Mouse (Mus musculus) midbrain, embryonic 12.5 days (tissue): Measurements from ENCODE around the gene Zfp52. TPM values are rescaled to one million over a fixed set of nuclear protein-coding genes. Genes with fewer than 3 reads are reported as not detected.
A peak's percentile ranks its signal among the peaks of the same experiment; 100 is the strongest.

ENCODE experiments used
- ATAC-seq: fragments of 200-750 bp; cut with Nextera tagmentation; 2 replicates; pipeline ENCODE4 v1.8.0; 2017; ENCODE audit warnings: low read depth, moderate TSS enrichment, moderate library complexity; ENCODE audit not compliant: low FRiP score
- H3K27ac ChIP-seq: fragments of 300-500 bp; sonication (generic); replicated peaks from 2 replicates; pipeline ENCODE4 v1.5.1; 2016; ENCODE audit warnings: mild to moderate bottlenecking
- H3K27me3 ChIP-seq: fragments of 300-500 bp; sonication (generic); 2 replicates; pipeline ENCODE4 v1.6.1; 2016; ENCODE audit warnings: mild to moderate bottlenecking
- H3K36me3 ChIP-seq: fragments of 300-500 bp; sonication (generic); 2 replicates; pipeline ENCODE4 v1.6.1; 2016
- H3K4me1 ChIP-seq: fragments of 300-500 bp; sonication (generic); 2 replicates; pipeline ENCODE4 v1.6.1; 2016
- H3K4me2 ChIP-seq: fragments of 300-500 bp; sonication (generic); replicated peaks from 2 replicates; pipeline ENCODE4 v1.6.1; 2016; ENCODE audit warnings: mild to moderate bottlenecking, moderate library complexity
- H3K4me3 ChIP-seq: fragments of 300-500 bp; sonication (generic); 2 replicates; pipeline ENCODE4 v1.5.1; 2016; ENCODE audit warnings: mild to moderate bottlenecking
- H3K9ac ChIP-seq: fragments of 300-500 bp; sonication (generic); replicated peaks from 2 replicates; pipeline ENCODE4 v1.6.1; 2016; ENCODE audit warnings: mild to moderate bottlenecking, moderate library complexity
- H3K9me3 ChIP-seq: fragments of 300-500 bp; sonication (generic); 2 replicates; pipeline ENCODE4 v1.6.1; 2016; ENCODE audit warnings: mild to moderate bottlenecking
- WGBS: fragments of 180-500 bp; shearing (Covaris S2); methylation state at CpG from one replicate; pipeline ENCODE4 v1.1.7; 2016; 5-methylcytosine and 5-hydroxymethylcytosine counted together
- polyA plus RNA-seq: library from polyadenylated mRNA; unstranded; fragments of >200 nt; fragmentation: Nextera tagmentation; extraction: Ambion mirVana; gene quantifications from 2 replicates; pipeline ENCODE4 v1.2.1, GENCODE M21; 2016

The Zfp52 gene
- 2.0 TPM in 2 replicates for polyA plus RNA-seq

DNA sequence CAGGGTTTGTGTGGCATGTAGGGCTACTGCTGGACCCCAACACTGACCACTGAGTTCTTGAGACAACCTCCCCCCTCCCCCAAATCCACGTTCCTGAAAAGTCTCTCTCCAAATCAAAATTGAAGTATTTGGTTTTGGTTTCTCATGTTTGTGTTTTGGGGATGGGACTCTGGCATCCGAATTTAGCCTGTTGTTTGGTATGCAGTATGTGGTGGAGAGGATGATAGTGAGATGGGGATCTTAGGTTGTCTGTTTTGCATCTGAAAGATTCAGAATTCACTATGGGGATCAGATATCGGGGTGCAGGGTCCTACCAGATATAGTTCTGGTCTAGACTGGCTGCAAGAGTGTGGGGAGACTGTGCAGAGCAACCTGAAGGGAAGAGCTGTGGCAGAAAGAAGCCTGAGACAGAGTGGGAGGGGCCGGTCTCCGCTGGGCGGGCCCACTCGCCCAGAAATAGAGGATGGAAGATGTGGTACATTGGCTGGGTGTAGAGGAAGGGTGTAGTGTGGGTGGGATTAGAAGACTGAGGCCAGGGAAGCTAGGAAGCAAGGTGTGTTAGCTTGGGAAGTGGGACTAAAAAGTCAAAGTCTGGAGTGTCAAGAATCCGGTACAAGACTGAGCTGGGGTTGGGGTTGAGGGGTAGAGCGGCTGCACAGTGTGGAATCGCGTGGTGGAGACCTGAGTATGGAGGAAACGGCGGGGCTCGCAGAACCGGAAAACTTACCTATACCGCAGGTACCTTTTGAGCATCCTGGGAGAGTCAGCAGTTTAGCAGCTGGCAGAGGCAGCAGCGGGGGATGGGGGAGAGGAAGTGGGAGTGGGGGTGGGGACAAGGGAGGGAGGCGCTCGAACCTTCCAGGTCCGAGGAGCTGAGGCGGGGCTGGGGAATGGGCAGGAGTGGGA, at the start of gene Zfp52:
Gene Zfp52 (plus strand): TSS at position 444 of the 906 bp plus-strand sequence.
- no peaks in the 10 kb centered on the region for H3K9me3 ChIP-seq
- no peaks in the 10 kb centered on the region for H3K27me3 ChIP-seq
- H3K4me1 ChIP-seq = peaks cover 15% of the 10 kb centered on the region
- H3K4me2 ChIP-seq = peak within 1 kb of the TSS; percentile 58
- H3K36me3 ChIP-seq = no peaks in the 10 kb centered on the region
- peak within 1 kb of the TSS; percentile 59 for H3K9ac ChIP-seq
- 5% methylated on average over 21 of the region's 21 CpGs for WGBS
- ATAC-seq = peak; percentile 39
- H3K27ac ChIP-seq = no peak within 1 kb of the TSS
- H3K4me3 ChIP-seq = peak within 1 kb of the TSS; percentile 39

DNA sequence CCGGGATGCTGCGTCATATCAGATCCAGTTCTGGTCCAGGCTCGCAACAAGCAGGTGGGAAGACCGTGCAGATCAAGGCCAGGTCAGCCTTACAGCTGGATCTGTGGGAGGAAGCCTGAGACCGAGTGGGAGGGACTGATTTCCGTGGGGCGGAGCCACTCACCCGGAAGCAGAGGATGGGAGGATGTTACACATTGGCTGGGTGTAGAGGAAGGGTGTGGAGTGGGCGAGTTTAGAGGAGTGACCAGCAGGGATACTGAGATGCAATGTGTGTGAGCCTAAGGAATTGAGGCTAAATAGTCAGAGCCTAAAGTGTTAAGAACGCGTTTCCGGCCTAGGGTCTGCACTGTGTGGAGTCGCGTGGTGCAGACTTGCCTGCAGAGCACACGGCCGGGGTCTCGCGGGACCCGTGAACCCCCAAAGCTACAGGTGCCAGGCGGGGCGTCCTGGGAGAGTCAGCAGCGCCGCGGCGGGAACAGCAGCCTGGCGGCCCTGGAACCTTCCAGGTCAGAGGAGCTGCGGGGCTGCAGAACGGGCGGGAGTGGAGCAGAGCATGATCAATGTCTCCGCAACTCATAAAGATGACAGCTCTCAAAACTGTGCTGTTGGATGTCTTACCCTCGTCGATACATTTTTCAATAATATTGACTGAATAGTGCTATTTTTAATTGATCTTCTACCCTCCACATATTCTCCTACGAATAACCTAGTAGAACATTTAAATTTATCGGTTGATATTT, 46.4 kb upstream of the Zfp52 start, which contains the start of gene Zfp53:
Gene Zfp53 (plus strand): TSS at position 239 of the 740 bp plus-strand sequence.
- H3K36me3 ChIP-seq = 0 out of 2 replicates have a peak, but pooled peaks cover 4% of the 10 kb centered on the region
- peak within 1 kb of the TSS; percentile 66 for H3K9ac ChIP-seq
- peak within 1 kb of the TSS; percentile 81 for H3K4me3 ChIP-seq
- no peaks in the 10 kb centered on the region for H3K9me3 ChIP-seq
- H3K27me3 ChIP-seq = no peaks in the 10 kb centered on the region
- H3K27ac ChIP-seq = peak within 1 kb of the TSS; percentile 58
- ATAC-seq = peak; percentile 100
- peaks cover 8% of the 10 kb centered on the region for H3K4me1 ChIP-seq
- WGBS = 2% methylated on average over 34 of the region's 34 CpGs
- H3K4me2 ChIP-seq = peak within 1 kb of the TSS; percentile 68

DNA sequence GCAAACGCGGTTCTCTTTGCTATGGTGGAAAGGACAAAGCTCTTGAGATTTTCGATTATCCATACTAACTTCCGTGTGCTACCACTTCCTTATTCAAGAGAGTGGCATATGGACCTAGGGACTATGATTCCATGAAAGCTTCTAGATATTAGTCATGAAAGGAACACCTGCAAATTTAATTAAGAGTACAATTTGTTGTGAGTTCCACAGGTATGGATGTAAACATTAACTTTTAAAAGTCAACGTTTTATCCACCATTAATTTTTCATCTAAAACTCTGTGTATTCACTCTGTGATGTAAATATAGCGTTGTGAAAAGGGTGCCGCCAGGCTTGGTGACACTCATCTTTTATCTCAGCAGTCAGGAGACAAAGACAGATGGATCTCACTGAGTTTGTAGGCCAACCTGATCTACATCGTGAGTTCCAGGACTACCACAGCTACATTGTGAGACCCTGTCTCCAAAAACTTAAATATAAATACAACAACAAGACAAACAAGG, 45.8 kb upstream of the Zfp52 start:
- Histone ChIP-seq H3K4me3 (peak overlapping the region; percentile 81), H3K4me1 (peaks cover 8% of the 10 kb centered on the region), H3K9me3 (no peaks in the 10 kb centered on the region), H3K36me3 (0 out of 2 replicates have a peak, but pooled peaks cover 4% of the 10 kb centered on the region), H3K27me3 (no peaks in the 10 kb centered on the region), H3K27ac (no peak overlapping the region), H3K9ac (peak overlapping the region; percentile 66; the same call in 1 of the 2 replicates), H3K4me2 (peak overlapping the region; percentile 68)
- 22% methylated on average over 8 of the region's 8 CpGs for WGBS
- no peak for ATAC-seq

DNA sequence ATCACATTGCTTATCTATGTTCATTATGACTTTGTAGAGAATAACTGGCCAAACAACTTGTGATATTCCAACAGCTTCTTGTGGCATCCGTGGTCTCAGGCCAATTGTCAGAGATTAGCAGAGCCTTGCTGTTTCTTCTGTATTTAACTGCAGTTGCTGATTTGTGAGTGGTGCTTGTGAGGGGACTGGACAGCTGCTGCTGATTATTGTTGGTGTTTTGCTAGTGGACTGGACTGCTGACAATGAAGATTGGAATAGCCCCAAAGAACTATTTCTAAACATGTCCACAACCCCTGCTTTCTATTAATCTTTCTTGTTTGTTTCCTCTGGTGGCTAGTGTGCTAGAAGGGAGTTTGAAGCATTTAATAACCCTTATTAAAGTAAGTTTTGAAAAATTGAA, 34.0 kb upstream of the Zfp52 start:
- Histone ChIP-seq H3K9me3 (no peaks in the 10 kb centered on the region), H3K4me2 (no peak overlapping the region), H3K27ac (no peak overlapping the region), H3K36me3 (peaks cover 10% of the 10 kb centered on the region; the same call in 1 of the 2 replicates), H3K4me3 (no peak overlapping the region), H3K27me3 (no peaks in the 10 kb centered on the region), H3K4me1 (no peaks in the 10 kb centered on the region), H3K9ac (no peak overlapping the region)
- WGBS = 82% methylated on average over 1 of the region's 1 CpGs
- ATAC-seq = no peak

DNA sequence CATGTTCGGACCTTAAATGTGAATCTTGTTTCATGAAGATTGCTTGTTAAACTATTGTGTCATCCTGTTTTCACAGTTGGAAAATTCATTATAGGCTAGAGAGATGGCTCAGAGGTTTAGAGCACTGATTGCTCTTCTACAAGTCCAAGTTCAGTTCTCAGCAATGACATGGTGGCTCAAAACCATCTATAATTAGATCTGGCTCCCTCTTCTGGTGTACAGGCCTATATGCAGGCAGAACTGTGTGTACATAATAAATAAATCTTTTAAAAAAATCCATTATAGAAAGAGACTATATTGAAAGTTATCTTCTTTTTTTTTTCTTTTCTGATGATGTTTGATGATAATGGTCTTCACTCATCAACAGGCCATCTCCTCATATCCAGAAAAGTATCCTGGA, 30.8 kb upstream of the Zfp52 start:
- Histone ChIP-seq H3K4me2 (no peak overlapping the region), H3K9ac (no peak overlapping the region), H3K4me1 (no peaks in the 10 kb centered on the region), H3K9me3 (no peaks in the 10 kb centered on the region), H3K27me3 (no peaks in the 10 kb centered on the region), H3K36me3 (peaks cover 22% of the 10 kb centered on the region), H3K27ac (no peak overlapping the region), H3K4me3 (no peak overlapping the region)
- WGBS = 100% methylated on average over 1 of the region's 1 CpGs
- ATAC-seq = no peak

DNA sequence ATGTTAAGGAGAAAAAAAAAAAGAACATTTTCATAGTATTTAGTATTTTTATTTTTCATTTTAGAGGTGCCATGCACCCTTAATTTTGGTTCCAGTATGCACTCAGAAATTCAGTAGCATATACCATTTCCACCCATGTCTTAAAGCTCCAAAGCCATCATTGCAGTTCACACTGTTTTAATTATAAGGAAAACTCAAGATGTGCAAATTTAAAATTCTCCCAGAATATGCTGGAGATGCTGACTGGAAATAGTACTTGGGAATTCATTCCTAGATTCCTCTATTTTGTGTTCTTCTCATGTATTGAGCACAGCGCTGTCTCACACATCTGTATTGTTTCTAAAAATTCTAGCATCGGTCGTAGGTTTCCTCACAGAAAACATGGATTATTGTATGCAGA, 29.1 kb upstream of the Zfp52 start:
- H3K27me3 ChIP-seq = no peaks in the 10 kb centered on the region
- peaks cover 22% of the 10 kb centered on the region for H3K36me3 ChIP-seq
- no peaks in the 10 kb centered on the region for H3K4me1 ChIP-seq
- H3K9me3 ChIP-seq = no peaks in the 10 kb centered on the region
- no peak for ATAC-seq
- no peak overlapping the region for H3K27ac ChIP-seq
- 96% methylated on average over 3 of the region's 3 CpGs for WGBS
- H3K4me3 ChIP-seq = no peak overlapping the region
- no peak overlapping the region for H3K9ac ChIP-seq
- no peak overlapping the region for H3K4me2 ChIP-seq

DNA sequence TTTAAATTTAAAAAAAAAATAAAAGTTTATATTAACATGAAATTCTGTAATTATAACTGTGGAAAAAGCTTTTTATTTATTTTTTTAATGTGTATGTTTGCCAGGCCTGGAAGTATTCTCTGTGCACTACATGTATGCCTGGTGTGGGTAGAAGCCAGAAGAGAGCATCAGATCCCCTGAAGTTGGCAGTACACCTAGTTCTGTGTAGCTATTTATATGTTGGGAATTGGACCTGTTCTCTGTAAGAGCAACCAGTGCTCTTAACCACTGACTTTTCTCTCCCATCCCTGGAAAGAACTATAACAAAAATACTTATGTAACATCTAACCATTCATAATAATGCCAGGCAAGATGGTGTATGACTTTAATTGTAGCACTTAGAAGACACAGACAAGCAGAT, 25.6 kb upstream of the Zfp52 start:
- Histone ChIP-seq H3K4me3 (no peak overlapping the region), H3K36me3 (peaks cover 22% of the 10 kb centered on the region), H3K9me3 (no peaks in the 10 kb centered on the region), H3K9ac (no peak overlapping the region), H3K4me2 (no peak overlapping the region), H3K4me1 (no peaks in the 10 kb centered on the region), H3K27me3 (no peaks in the 10 kb centered on the region), H3K27ac (no peak overlapping the region)
- no peak for ATAC-seq

DNA sequence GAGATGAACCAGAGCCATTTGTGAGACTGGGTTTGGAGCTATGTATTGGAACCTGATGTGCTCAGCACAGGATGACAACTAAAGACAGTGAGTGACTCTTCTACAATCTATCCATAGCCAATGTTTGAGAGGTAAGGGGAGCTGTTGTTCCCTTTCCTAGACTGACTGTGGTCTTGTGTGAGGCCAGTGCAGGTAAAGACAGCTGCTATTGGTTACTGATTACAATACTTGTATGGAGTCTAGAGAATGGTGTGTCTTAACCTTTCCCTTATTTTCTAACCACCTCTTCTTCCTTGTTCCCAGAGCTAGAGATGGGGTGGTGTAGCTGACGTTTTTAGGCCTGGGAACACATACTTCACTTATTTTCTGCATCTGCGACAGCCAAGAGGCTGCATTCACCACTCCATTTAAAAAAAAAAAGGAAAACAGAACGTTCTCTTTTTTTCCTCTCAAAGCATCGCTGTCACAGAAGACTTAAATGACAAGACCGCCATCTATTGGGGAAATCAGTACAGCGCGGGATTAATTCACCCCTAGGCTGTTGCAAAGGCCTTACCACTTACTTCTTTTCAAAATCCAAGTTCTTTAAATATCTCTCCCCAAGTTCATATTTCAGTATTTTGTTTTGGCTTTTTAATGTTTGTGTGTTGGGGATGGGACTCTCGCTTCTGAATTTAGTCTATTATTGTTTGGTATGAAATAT, 19.8 kb upstream of the Zfp52 start:
- no peaks in the 10 kb centered on the region for H3K27me3 ChIP-seq
- ATAC-seq = 0 out of 2 replicates have a peak, but pooled peaks have one; percentile 11
- H3K9me3 ChIP-seq = no peaks in the 10 kb centered on the region
- H3K4me3 ChIP-seq = peak overlapping the region; percentile 55; the same call in 1 of the 2 replicates
- H3K27ac ChIP-seq = peak overlapping the region; percentile 30; the same call in 1 of the 2 replicates
- peaks cover 4% of the 10 kb centered on the region for H3K4me1 ChIP-seq
- H3K36me3 ChIP-seq = no peaks in the 10 kb centered on the region
- H3K9ac ChIP-seq = no peak overlapping the region; the same call in 1 of the 2 replicates
- H3K4me2 ChIP-seq = peak overlapping the region; percentile 76
- WGBS = 3% methylated on average over 8 of the region's 8 CpGs

DNA sequence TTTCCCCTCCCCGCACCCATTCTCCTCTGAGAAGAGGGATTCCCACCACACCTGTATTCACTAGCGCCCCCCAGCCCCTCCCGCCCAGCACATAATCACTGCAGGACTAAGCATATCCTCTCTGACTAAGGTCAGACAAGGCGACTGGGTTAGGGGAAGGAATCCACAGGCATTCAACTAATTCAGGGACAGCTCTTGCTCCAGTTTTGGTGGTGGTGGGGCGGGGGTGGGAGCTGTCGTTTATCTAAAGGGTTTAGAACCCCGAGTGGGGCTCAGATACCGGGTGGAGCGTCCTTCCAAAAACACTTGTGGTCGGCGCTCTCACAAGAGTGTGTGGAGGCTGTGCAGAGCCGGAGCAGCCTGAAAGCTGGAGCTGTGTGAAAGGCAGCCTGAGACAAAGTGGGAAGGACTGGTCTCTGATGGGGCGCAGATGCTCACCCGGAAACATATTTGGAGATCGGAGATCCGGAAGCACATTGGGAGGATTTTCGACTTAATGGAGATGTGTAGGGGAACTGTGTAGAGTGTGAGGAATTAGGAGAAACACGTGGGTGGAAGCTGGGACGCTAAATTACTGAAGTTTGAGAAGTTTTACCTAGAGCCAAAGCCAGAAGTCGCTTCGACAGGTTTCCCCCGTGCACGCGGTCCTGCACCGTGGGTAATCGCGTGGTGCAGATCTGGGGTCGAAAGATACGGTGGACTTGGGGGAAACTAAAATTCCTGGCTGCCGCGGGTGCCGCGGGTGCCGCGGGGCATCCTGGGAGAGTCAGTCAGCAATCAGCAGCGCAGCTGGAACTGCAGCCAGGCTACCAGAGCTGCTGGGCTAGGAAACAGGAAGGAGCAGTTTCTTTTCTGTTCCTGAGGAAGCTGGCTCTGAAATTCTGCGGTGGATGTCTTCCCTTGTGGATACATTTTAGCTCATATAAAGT, 18.9 kb upstream of the Zfp52 start:
- Histone ChIP-seq H3K27ac (peak overlapping the region; percentile 80), H3K4me3 (peak overlapping the region; percentile 55), H3K9ac (peak overlapping the region; percentile 65), H3K9me3 (no peaks in the 10 kb centered on the region), H3K27me3 (no peaks in the 10 kb centered on the region), H3K36me3 (no peaks in the 10 kb centered on the region), H3K4me1 (peaks cover 4% of the 10 kb centered on the region), H3K4me2 (peak overlapping the region; percentile 76)
- under 1% methylated on average over 37 of the region's 37 CpGs for WGBS
- ATAC-seq = peak; percentile 93

DNA sequence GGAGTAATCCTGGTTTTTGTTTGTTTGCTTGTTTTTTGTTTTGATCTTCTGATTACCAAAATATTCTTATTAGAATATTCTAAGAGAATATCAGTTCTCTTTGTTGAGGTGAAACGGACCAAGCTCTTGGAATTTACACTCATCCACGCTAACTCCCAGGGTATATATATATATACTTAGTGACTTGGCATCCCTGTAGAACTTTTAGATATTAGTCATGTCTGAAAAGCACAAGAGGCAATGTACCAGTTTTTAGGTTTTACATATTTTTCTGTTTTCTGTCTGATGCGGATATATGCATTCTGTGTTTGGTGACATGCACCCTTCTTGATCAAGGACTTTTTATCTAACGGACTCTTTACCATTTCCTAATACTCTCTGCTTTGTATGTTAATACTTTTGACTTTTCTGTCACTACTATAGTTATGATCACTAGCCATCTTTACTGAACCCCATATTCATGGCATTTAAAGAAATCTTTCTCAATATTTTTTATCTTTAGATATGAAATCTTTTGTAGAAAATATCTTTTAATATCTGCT, 18.1 kb upstream of the Zfp52 start:
- peak overlapping the region; percentile 65; the same call in 1 of the 2 replicates for H3K9ac ChIP-seq
- H3K4me1 ChIP-seq = peaks cover 4% of the 10 kb centered on the region
- H3K4me3 ChIP-seq = peak overlapping the region; percentile 55
- H3K27ac ChIP-seq = peak overlapping the region; percentile 80
- WGBS = 38% methylated on average over 4 of the region's 4 CpGs
- 0 out of 2 replicates have a peak, but pooled peaks have one; percentile 10 for ATAC-seq
- H3K27me3 ChIP-seq = no peaks in the 10 kb centered on the region
- peak overlapping the region; percentile 76 for H3K4me2 ChIP-seq
- no peaks in the 10 kb centered on the region for H3K36me3 ChIP-seq
- H3K9me3 ChIP-seq = no peaks in the 10 kb centered on the region
